Mouse (Mus musculus) heart, postnatal 0 days (tissue): ENCODE results near the gene Stk17b.

Experiments used
- CTCF ChIP-seq: IDR thresholded peaks from 2 replicates; pipeline ENCODE4 v1.5.1; 2016; ENCODE audit warnings: antibody characterized with exemption, control low read depth, low read depth
- EP300 ChIP-seq: IDR thresholded peaks from 2 replicates; pipeline ENCODE4 v1.6.1; 2016; ENCODE audit warnings: antibody characterized with exemption, low read depth

DNA sequence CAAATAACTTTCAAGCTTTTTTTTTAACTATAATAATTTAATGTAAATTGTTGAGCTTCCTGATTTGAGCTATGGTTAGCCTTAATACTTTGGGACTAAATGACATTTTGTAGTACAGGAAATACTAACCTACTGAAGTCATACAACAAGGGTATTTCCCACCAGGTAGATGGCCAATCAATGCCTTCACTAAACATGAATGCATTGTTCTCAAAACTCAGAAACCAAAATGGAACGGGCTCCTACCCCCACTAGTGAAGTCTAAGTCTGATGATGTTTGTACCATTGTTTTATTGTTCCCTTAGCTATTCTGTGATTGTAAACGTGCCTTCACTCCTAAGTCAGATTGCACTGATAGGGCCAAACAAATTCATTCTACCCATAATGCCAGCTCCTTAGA lies 23.2 kb upstream of the Stk17b start:
- no peak for TF ChIP-seq CTCF
- no peak for TF ChIP-seq EP300
